Mouse (Mus musculus): ENCODE results near the gene Prap1.
"Not testable (repeated sequence)": the region's sequence is repeated elsewhere in the genome, so short reads cannot be mapped to it uniquely, and the experiment has no call there.

The Prap1 gene

GRCm38 (mm10) chr7:140134033-140134432, 40.8 kb downstream of the Prap1 start:
- DNase-seq (ENCODE audit: low spot score in 2 of 2) = not testable (repeated sequence)

DNA sequence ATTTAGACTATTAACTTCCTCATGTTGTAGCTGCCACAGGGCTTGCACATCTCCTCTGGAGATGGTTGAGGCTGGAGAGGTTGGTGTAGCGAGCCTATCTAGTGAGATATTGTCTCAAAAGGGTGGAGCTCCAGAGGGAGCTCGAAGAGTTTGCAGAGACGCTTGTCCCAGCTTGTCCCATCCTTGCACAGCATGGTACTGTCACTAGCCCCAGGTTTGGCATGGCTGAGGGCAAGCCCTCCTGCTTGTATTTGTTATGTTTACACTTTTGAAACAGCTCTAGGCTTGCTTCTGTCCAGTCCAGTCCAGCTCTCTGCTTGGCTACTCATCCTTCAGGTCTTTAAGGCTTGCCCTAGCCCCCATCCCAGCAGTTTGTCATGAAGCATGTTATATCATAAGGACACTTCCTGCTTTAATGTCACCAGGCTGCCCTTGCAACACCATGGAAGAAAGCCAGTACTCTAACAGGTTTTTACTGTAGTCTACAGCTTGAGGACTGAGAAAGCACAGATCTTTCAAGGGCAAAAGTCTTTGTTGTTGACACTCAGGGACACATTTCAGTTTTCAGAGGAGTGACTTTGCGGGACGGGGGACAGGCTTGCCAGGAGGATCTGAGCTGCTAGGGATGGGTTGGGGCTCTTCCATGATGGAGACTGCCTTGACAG, 42.0 kb downstream of the Prap1 start:
- peak; percentile 47 to 61 for DNase-seq (ENCODE audit: low spot score in 2 of 2)

DNA sequence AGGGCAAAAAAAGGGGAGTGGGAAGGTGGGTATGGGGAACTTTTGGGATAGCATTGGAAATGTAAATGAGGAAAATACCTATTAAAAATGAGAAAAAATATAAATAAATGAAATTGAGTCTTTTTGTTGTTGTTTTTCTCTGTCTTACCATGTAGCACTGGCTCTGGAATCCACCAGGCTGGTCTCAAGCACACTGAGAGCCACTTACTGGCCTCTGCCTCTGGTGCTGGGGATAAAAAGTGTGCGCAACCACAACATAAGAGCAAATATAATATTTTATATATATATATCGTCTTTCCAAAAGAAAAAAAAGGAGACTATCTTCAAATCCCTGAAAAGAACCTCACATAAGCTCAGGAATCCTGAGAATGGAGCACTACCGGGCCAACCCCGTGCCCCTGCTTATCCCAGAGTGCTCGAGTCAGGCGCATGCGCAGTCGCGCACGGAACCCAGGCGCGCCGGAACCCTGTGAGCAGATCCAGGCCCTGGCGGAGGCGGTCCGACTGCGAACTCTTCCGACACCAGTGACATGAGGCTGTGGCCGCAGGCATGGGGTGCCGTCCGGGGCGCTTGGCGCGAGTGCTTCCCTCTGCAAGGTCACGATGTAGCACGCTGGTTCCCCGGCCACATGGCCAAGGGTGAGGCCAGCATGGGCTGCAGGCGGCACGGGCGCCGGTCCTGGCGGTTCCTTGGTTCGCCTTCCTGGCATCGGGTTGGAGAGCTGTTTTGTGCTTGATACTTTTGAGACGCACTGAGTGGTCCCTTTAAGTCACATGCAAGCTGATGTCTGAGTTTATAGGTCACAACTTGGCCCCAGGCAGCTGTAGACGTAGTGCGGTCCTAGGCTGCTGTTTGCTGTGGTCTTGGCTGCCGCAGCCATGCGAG, 44.2 kb downstream of the Prap1 start, which contains the start of gene Mtg1:
Mtg1 (plus strand) TSS at position 430 of the 886 bp plus-strand sequence.
- DNase-seq (ENCODE audit: low spot score in 2 of 2) = peak; percentile 96

DNA sequence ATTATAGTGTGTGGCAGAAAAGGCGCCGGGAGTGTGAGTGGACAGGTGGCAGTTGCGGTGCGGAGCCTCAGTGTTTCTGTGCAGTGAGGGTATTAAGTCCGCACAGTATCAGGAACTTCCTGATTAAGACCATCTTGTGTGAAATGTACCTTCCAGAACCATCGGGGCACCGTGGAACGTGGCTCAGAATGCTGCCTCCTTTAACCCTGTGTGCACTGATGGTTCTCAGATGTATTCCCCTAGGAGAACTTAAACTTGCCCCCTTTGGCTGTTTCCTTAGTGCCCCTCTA, 44.8 kb downstream of the Prap1 start:
- no peak for DNase-seq (ENCODE audit: low spot score in 2 of 2)

DNA sequence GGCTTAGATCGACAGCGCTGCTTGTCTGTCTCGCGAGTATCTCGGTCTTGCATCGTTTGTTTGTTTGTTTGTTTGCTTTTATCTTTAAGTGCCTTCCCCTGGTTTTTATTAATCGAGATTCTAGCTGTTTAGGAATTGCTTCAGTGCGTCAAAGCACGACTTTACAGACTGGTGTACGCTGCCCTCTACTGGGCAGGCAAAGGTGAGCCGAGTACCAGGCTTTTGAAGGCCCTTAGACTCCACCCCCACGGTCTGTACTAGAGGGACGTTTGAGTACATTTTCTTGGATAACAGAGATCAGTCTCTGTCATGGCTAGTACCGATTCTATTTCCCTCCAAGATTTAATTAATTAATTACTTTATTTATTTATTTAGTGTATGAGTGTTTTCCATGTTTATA, 48.2 kb downstream of the Prap1 start:
- peak; percentile 60 to 71 for DNase-seq (ENCODE audit: low spot score in 2 of 2)

GRCm38 (mm10) chr7:140144550-140144949, 51.4 kb downstream of the Prap1 start:
- no peak for DNase-seq (ENCODE audit: low spot score in 2 of 2)

Data from urinary bladder, postnatal 36 days (tissue).